Mouse (Mus musculus) Patski (cell line): Measurements from ENCODE around the gene Ephb1. TPM values are rescaled to one million over a fixed set of nuclear protein-coding genes. Genes with fewer than 3 reads are reported as not detected.

Experiments used
- ATAC-seq: fragments of 100-300 bp; one replicate; pipeline ENCODE4 v1.8.0; 2021
- CTCF ChIA-PET: fragments of 350-600 bp; sonication (Branson Sonifier 250); formaldehyde crosslinking; loops from one replicate; lab custom pipeline; 2022; ENCODE audit warnings: inconsistent platforms; lab: Charles Lee
- POLR2A ChIA-PET: fragments of 350-600 bp; sonication (Branson Sonifier 250); formaldehyde crosslinking; loops from one replicate; lab custom pipeline; 2022; ENCODE audit warnings: antibody characterized with exemption, inconsistent platforms; lab: Charles Lee
- DNase-seq: peaks from one replicate; pipeline ENCODE4 v3.0.0-alpha.2; 2011; ENCODE audit warnings: low read depth, low spot score
- H3K27me3 ChIP-seq: fragments of 371-371 bp; one replicate; pipeline ENCODE4 v1.5.1; 2021
- CTCF ChIP-seq: fragments of 100-300 bp; IDR thresholded peaks from one replicate; pipeline ENCODE4 v1.5.1; 2021
- in situ Hi-C: fragments of 300-500 bp; cut with MboI; formaldehyde crosslinking; loops from 3 replicates; pipeline ENCODE4 v1.11.1; 2018; ENCODE audit warnings: low pct_unique_long_range_greater_than_20kb, mixed read lengths
- polyA plus RNA-seq: library from polyadenylated mRNA; unstranded; gene quantifications from one replicate; pipeline ENCODE4 v1.2.3, GENCODE M21; 2021

Ephb1 gene
- polyA plus RNA-seq, 1 experiment from 2014 or later, result 8.5 TPM

DNA sequence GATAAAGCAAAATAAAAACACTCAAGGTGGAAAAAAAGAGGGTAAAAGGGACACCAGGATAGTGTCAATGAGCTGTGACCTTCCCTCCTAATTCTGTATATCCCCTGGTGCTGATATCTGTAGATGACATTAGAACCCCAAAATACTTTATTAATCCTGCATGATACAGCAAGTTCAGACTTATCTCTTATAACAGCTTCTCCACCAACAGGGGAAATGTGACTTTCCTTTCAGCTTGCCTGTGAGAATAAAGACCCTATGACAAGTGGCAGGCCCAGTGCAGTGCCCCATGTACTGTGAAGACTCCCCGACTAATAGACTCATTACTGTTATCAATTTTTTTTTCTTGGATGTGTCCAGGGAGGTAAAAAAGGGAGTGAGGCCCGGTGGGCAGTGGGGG lies 367.6 kb downstream of the Ephb1 start:
- in situ Hi-C loops, result no loop called here
- DNase-seq (no peak), ATAC-seq (no peak)
- TF ChIP-seq CTCF, result no peak
- ChIA-PET POLR2A (no interaction called here), CTCF (interaction anchor here (1.0 kb wide), 1 partner anchor 70 kb away, joined by 3 read pairs; no protein-coding TSS in a partner anchor)
- H3K27me3 ChIP-seq, result no peaks in the 10 kb centered on the region

DNA sequence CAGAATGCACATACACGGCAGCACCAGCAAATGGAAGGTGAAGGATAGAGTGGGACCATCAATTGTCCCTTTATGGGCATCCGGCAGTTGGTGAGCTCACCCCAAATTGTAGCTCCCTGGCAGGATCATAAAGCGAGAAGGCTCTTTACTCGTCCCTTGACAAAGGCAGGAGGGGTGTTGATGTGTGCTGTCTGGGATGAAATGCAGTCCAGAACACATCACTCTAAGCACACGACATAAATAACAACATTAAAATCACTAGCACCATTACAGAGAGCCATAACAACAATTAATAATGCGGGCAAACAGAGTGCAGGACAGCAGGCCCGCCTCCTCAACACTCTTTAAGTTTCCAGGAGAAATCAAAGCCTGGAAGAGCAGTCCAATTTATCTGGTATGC lies 372.1 kb downstream of the Ephb1 start:
- DNase-seq (no peak), ATAC-seq (no peak)
- no peaks in the 10 kb centered on the region for H3K27me3 ChIP-seq
- TF ChIP-seq CTCF, result no peak
- ChIA-PET CTCF (no interaction called here), POLR2A (no interaction called here)
- in situ Hi-C loops, result no loop called here

- DNase-seq, result no peak
- in situ Hi-C loops, result no loop called here
- CTCF ChIA-PET, result no interaction called here
Observed at GRCm38 (mm10) chr9:101981161-101981560, 373.3 kb downstream of the Ephb1 start.

DNA sequence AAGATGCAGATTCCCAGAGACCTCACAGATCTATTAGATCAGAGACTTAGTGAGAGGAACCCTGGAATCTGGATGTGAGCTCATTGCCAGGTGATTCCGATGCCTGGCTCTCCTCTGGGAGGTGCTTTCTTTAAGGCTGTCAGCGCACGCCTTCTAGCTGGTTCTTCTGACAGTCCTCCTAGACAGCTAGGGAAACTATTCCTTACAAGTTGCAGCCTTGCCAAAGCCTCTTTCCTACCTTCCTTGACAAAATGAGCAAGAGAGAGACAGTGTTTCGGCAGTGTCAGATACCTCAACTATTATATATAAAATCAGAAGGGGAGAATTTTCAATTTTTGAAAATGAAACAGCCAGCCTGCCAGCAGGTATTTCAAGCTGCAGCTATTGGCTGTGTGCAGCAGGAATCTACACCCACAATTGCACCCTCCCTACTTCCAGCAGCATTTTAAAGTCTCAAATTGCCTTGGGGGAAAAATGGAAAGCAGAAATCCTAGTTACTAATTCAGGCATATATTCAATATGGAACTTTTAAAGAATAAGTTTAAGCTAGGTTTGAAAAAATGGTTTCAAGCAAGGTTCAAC lies 377.5 kb downstream of the Ephb1 start:
- no peak for TF ChIP-seq CTCF
- POLR2A ChIA-PET, result no interaction called here
- ATAC-seq (no peak), DNase-seq (no peak)
- H3K27me3 ChIP-seq, result no peaks in the 10 kb centered on the region
- in situ Hi-C loops, result no loop called here
- CTCF ChIA-PET, result interaction anchor here (1.1 to 1.6 kb wide), 2 partner anchors 12 to 16 kb away, joined by 3 to 5 read pairs; no protein-coding TSS in a partner anchor

More at GRCm38 (mm10) chr9:101981161-101981560, 373.3 kb downstream of the Ephb1 start:
- ATAC-seq, result no peak
- POLR2A ChIA-PET, result no interaction called here
- no peaks in the 10 kb centered on the region for H3K27me3 ChIP-seq
- TF ChIP-seq CTCF, result no peak

GRCm38 (mm10) chr9:101972314-101972713 lies 382.2 kb downstream of the Ephb1 start:
- ChIA-PET CTCF (interaction anchor here (0.5 kb wide), 1 partner anchor 47 kb away, joined by 3 read pairs; no protein-coding TSS in a partner anchor), POLR2A (no interaction called here)
- in situ Hi-C loops, result no loop called here
- no peaks in the 10 kb centered on the region for H3K27me3 ChIP-seq
- no peak for TF ChIP-seq CTCF
- DNase-seq, result no peak
- no peak for ATAC-seq

- in situ Hi-C loops, result no loop called here
- no peak for TF ChIP-seq CTCF
- CTCF ChIA-PET, result no interaction called here
- no peak for DNase-seq
- H3K27me3 ChIP-seq, result no peaks in the 10 kb centered on the region
- POLR2A ChIA-PET, result no interaction called here
- no peak for ATAC-seq
Observed at GRCm38 (mm10) chr9:101971806-101972205, 382.7 kb downstream of the Ephb1 start.

DNA sequence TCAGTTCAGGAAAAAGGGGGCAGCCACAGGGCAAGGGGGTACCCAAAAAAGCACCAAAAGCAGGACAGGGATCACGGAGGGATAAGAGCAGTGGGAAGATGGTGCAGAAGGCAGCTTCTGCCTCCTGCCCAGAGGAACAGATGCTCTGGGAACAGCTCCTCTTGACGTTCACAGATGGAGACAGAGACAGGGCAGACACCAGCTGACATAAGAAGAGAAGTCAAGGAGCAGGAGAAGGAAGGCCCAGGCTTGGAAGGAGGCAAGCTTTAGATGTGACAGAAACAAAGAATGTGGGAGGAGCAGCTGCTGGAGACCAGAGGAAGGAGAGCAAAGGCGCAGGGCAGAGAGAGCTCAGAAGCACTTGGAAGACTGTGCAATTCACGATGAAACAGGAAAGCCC lies 398.3 kb downstream of the Ephb1 start:
- ChIA-PET POLR2A (interaction anchor here (0.6 kb wide), 1 partner anchor 17 kb away, joined by 3 read pairs; no protein-coding TSS in a partner anchor), CTCF (no interaction called here)
- ATAC-seq (no peak), DNase-seq (no peak)
- in situ Hi-C loops, result no loop called here
- no peaks in the 10 kb centered on the region for H3K27me3 ChIP-seq
- no peak for TF ChIP-seq CTCF

GRCm38 (mm10) chr9:101954529-101954928 lies 400.0 kb downstream of the Ephb1 start:
- no peak for TF ChIP-seq CTCF
- CTCF ChIA-PET, result no interaction called here
- no peaks in the 10 kb centered on the region for H3K27me3 ChIP-seq
- no peak for DNase-seq
- in situ Hi-C loops, result no loop called here
- POLR2A ChIA-PET, result no interaction called here
- ATAC-seq, result no peak

DNA sequence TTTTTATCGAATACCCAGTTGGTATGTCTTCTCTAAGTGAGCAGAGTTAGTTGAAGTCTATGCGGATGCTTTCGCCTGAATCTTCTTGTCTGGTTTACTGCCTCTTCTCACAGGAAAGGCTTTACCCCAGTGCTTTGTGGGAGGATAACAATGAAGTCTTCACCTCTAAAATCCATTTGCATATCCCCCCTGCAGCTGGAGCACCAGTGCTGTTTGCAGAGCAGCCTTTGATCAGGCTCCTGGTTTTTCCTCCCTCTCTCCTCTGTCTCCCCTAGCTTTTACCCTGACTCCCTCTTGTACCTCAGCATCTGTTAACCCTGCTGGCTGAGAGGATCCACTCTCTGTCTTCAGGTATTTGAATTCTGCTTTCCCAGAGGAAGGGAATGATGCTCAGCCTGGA lies 404.4 kb downstream of the Ephb1 start:
- ChIA-PET POLR2A (no interaction called here), CTCF (no interaction called here)
- H3K27me3 ChIP-seq, result peaks cover 9% of the 10 kb centered on the region
- in situ Hi-C loops, result no loop called here
- no peak for DNase-seq
- TF ChIP-seq CTCF, result no peak
- ATAC-seq, result no peak

DNA sequence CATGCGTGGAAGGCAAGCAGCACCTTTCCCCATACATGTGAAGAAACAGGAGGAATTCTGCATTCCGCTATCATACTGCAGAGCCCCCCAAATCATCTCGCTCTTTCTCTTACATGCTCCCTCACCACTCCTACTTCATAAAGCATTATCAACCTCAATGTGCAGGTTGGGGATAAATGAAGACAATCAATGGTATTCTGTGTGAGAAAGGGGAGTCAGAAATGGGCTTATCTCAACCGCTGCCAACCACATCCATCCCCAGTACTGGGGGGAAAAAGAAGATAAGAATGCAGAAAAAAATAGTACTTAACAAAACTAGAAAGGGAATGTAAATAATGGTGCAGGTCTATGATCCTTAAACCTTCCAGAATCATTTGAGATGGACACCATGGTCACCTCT lies 408.7 kb downstream of the Ephb1 start:
- in situ Hi-C loops, result no loop called here
- TF ChIP-seq CTCF, result no peak
- ATAC-seq (no peak), DNase-seq (no peak)
- peaks cover 9% of the 10 kb centered on the region for H3K27me3 ChIP-seq
- ChIA-PET CTCF (no interaction called here), POLR2A (no interaction called here)

DNA sequence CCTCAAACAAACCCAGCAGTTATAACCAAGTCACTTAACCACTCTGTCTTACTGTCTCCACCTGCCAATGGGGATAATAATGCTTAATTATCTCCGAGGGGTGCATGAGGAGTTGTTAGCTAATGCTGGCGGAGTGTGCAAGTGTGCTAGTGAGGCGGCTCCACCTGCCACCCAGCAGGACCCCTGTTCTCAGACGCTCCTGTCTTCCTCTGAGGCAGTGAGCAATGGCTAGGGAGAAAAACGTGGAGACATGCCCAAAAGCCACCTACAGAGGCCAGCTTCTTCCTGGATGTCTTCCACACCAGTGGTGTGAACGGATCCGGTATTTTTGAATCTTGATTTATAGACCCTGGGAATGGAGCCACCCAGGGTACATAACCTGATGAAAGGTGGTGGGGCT lies 409.2 kb downstream of the Ephb1 start:
- no peak for TF ChIP-seq CTCF
- CTCF ChIA-PET, result no interaction called here
- H3K27me3 ChIP-seq, result peaks cover 9% of the 10 kb centered on the region
- no peak for DNase-seq
- ATAC-seq, result no peak
- in situ Hi-C loops, result no loop called here
- POLR2A ChIA-PET, result no interaction called here
